Mouse (Mus musculus) kidney, embryonic 16.5 days (tissue): ENCODE results near the gene Mapk10. TPM values are rescaled to one million over a fixed set of nuclear protein-coding genes. Genes with fewer than 3 reads are reported as not detected.

ENCODE experiments used
- ATAC-seq: fragments of 200-750 bp; cut with Nextera tagmentation; 2 replicates; pipeline ENCODE4 v1.8.0; 2017; ENCODE audit warnings: moderate TSS enrichment; ENCODE audit not compliant: low FRiP score, low TSS enrichment
- H3K27ac ChIP-seq: fragments of 300-500 bp; sonication (generic); 2 replicates; pipeline ENCODE4 v1.5.1; 2014; ENCODE audit warnings: low read length
- H3K27me3 ChIP-seq: fragments of 300-500 bp; sonication (generic); 2 replicates; pipeline ENCODE4 v1.6.1; 2014; ENCODE audit warnings: low read length, control low read depth, mixed read lengths; ENCODE audit not compliant: insufficient read depth
- H3K36me3 ChIP-seq: fragments of 300-500 bp; sonication (generic); 2 replicates; pipeline ENCODE4 v1.6.1; 2014; ENCODE audit warnings: low read length, control low read depth, mixed read lengths; ENCODE audit not compliant: insufficient read depth
- H3K4me1 ChIP-seq: fragments of 300-500 bp; sonication (generic); 2 replicates; pipeline ENCODE4 v1.6.1; 2014; ENCODE audit warnings: low read length, control low read depth, mixed read lengths; ENCODE audit not compliant: insufficient read depth
- H3K4me2 ChIP-seq: fragments of 300-500 bp; sonication (generic); replicated peaks from 2 replicates; pipeline ENCODE4 v1.6.1; 2014; ENCODE audit warnings: low read depth, low read length
- H3K4me3 ChIP-seq: fragments of 300-500 bp; sonication (generic); 2 replicates; pipeline ENCODE4 v1.5.1; 2014; ENCODE audit warnings: mild to moderate bottlenecking, low read length
- H3K9ac ChIP-seq: fragments of 300-500 bp; sonication (generic); replicated peaks from 2 replicates; pipeline ENCODE4 v1.6.1; 2014; ENCODE audit warnings: low read length
- H3K9me3 ChIP-seq: fragments of 300-500 bp; sonication (generic); 2 replicates; pipeline ENCODE4 v1.6.1; 2016; ENCODE audit warnings: low read length, control low read depth
- WGBS: fragments of 180-500 bp; shearing (Covaris S2); extraction: QIAGEN DNeasy Blood & Tissue Kit; methylation state at CpG from one replicate; pipeline ENCODE4 v1.1.7; 2014; 5-methylcytosine and 5-hydroxymethylcytosine counted together
- polyA plus RNA-seq: library from polyadenylated mRNA; unstranded; fragments of >200 nt; fragmentation: Nextera tagmentation; extraction: Ambion mirVana; gene quantifications from 2 replicates; pipeline ENCODE4 v1.2.1, GENCODE M21; 2015

Gene Mapk10
- polyA plus RNA-seq, 1 experiment from 2014 or later, result 0.64 TPM

GRCm38 (mm10) chr5:103208869-103209268 lies 2.3 kb downstream of the Mapk10 start:
- Histone ChIP-seq H3K27ac (no peak overlapping the region), H3K36me3 (no peaks in the 10 kb centered on the region), H3K9me3 (no peaks in the 10 kb centered on the region), H3K4me2 (no peak overlapping the region), H3K4me3 (no peak overlapping the region), H3K4me1 (0 out of 2 replicates have a peak, but pooled peaks cover 2% of the 10 kb centered on the region), H3K9ac (no peak overlapping the region), H3K27me3 (no peaks in the 10 kb centered on the region)
- ATAC-seq, result no peak
- WGBS, result 67% methylated on average over 8 of the region's 8 CpGs

- Histone ChIP-seq H3K4me3 (no peak overlapping the region), H3K36me3 (no peaks in the 10 kb centered on the region), H3K27me3 (no peaks in the 10 kb centered on the region), H3K4me1 (0 out of 2 replicates have a peak, but pooled peaks cover 2% of the 10 kb centered on the region), H3K9me3 (no peaks in the 10 kb centered on the region), H3K4me2 (no peak overlapping the region), H3K27ac (no peak overlapping the region), H3K9ac (no peak overlapping the region)
- 70% methylated on average over 10 of the region's 10 CpGs for WGBS
- ATAC-seq, result no peak
These were observed 3.1 kb downstream of the Mapk10 start for GRCm38 (mm10) chr5:103208021-103208511.

GRCm38 (mm10) chr5:103197796-103198325 lies 13.3 kb downstream of the Mapk10 start:
- Histone ChIP-seq H3K9ac (no peak overlapping the region), H3K36me3 (no peaks in the 10 kb centered on the region), H3K4me1 (no peaks in the 10 kb centered on the region), H3K9me3 (no peaks in the 10 kb centered on the region), H3K4me2 (no peak overlapping the region), H3K27ac (no peak overlapping the region), H3K27me3 (no peaks in the 10 kb centered on the region), H3K4me3 (no peak overlapping the region)
- WGBS, result 66% methylated on average over 2 of the region's 2 CpGs
- no peak for ATAC-seq

- Histone ChIP-seq H3K27ac (no peak overlapping the region), H3K27me3 (no peaks in the 10 kb centered on the region), H3K4me2 (no peak overlapping the region), H3K36me3 (no peaks in the 10 kb centered on the region), H3K9me3 (no peaks in the 10 kb centered on the region), H3K4me1 (no peaks in the 10 kb centered on the region), H3K4me3 (no peak overlapping the region), H3K9ac (no peak overlapping the region)
- 77% methylated on average over 6 of the region's 6 CpGs for WGBS
- ATAC-seq, result no peak
These were observed 16.6 kb downstream of the Mapk10 start for GRCm38 (mm10) chr5:103194549-103194948.

GRCm38 (mm10) chr5:103193700-103194099 lies 17.4 kb downstream of the Mapk10 start:
- H3K4me2 ChIP-seq, result no peak overlapping the region
- no peaks in the 10 kb centered on the region for H3K9me3 ChIP-seq
- no peak overlapping the region for H3K27ac ChIP-seq
- H3K36me3 ChIP-seq, result no peaks in the 10 kb centered on the region
- H3K4me3 ChIP-seq, result no peak overlapping the region
- no peak overlapping the region for H3K9ac ChIP-seq
- no peaks in the 10 kb centered on the region for H3K27me3 ChIP-seq
- no peaks in the 10 kb centered on the region for H3K4me1 ChIP-seq
- ATAC-seq, result no peak
- 57% methylated on average over 3 of the region's 3 CpGs for WGBS

GRCm38 (mm10) chr5:103191577-103191976 lies 19.6 kb downstream of the Mapk10 start:
- Histone ChIP-seq H3K27me3 (no peaks in the 10 kb centered on the region), H3K4me3 (no peak overlapping the region), H3K36me3 (no peaks in the 10 kb centered on the region), H3K4me1 (no peaks in the 10 kb centered on the region), H3K9ac (no peak overlapping the region), H3K4me2 (no peak overlapping the region), H3K27ac (no peak overlapping the region), H3K9me3 (no peaks in the 10 kb centered on the region)
- no peak for ATAC-seq
- WGBS, result 33% methylated on average over 4 of the region's 4 CpGs

- Histone ChIP-seq H3K27me3 (no peaks in the 10 kb centered on the region), H3K4me1 (no peaks in the 10 kb centered on the region), H3K27ac (no peak overlapping the region), H3K4me2 (no peak overlapping the region), H3K9ac (no peak overlapping the region), H3K4me3 (no peak overlapping the region), H3K36me3 (0 out of 2 replicates have a peak, but pooled peaks cover 3% of the 10 kb centered on the region), H3K9me3 (peaks cover 6% of the 10 kb centered on the region)
- ATAC-seq, result no peak
- WGBS, result 90% methylated on average over 1 of the region's 1 CpGs
These were observed 26.9 kb downstream of the Mapk10 start for GRCm38 (mm10) chr5:103184256-103184655.

- no peak overlapping the region for H3K4me3 ChIP-seq
- 0 out of 2 replicates have a peak, but pooled peaks cover 3% of the 10 kb centered on the region for H3K36me3 ChIP-seq
- no peaks in the 10 kb centered on the region for H3K27me3 ChIP-seq
- H3K27ac ChIP-seq, result no peak overlapping the region
- 90% methylated on average over 10 of the region's 10 CpGs for WGBS
- ATAC-seq, result no peak
- H3K9me3 ChIP-seq, result peaks cover 6% of the 10 kb centered on the region
- H3K9ac ChIP-seq, result no peak overlapping the region
- no peaks in the 10 kb centered on the region for H3K4me1 ChIP-seq
- H3K4me2 ChIP-seq, result no peak overlapping the region
These were observed 29.5 kb downstream of the Mapk10 start for GRCm38 (mm10) chr5:103181622-103182021.

- no peak overlapping the region for H3K4me2 ChIP-seq
- H3K27me3 ChIP-seq, result no peaks in the 10 kb centered on the region
- no peak overlapping the region for H3K9ac ChIP-seq
- H3K4me3 ChIP-seq, result no peak overlapping the region
- no peaks in the 10 kb centered on the region for H3K36me3 ChIP-seq
- no peaks in the 10 kb centered on the region for H3K9me3 ChIP-seq
- WGBS, result 40% methylated on average over 5 of the region's 5 CpGs
- H3K4me1 ChIP-seq, result no peaks in the 10 kb centered on the region
- no peak for ATAC-seq
- no peak overlapping the region for H3K27ac ChIP-seq
These were observed 34.1 kb downstream of the Mapk10 start for GRCm38 (mm10) chr5:103177010-103177409.

- 87% methylated on average over 7 of the region's 7 CpGs for WGBS
- ATAC-seq, result no peak
- no peak overlapping the region for H3K4me2 ChIP-seq
- no peaks in the 10 kb centered on the region for H3K9me3 ChIP-seq
- H3K27me3 ChIP-seq, result no peaks in the 10 kb centered on the region
- H3K9ac ChIP-seq, result no peak overlapping the region
- H3K4me1 ChIP-seq, result no peaks in the 10 kb centered on the region
- no peaks in the 10 kb centered on the region for H3K36me3 ChIP-seq
- H3K27ac ChIP-seq, result no peak overlapping the region
- H3K4me3 ChIP-seq, result no peak overlapping the region
These were observed 35.1 kb downstream of the Mapk10 start for GRCm38 (mm10) chr5:103175989-103176388.
